Mouse (Mus musculus) G1E (cell line): ENCODE data around the gene Tex48.

Experiments used
- CTCF ChIP-seq: IDR thresholded peaks from 2 replicates; pipeline ENCODE4 v1.5.1; 2012; ENCODE audit warnings: low read depth, low read length, inconsistent platforms, mixed read lengths
- GATA1 ChIP-seq: IDR thresholded peaks from 2 replicates; pipeline ENCODE4 v1.6.1; 2012; ENCODE audit warnings: borderline replicate concordance, low read length, inconsistent platforms, mixed read lengths
- GATA2 ChIP-seq: IDR thresholded peaks from 2 replicates; pipeline ENCODE4 v1.6.1; 2012; ENCODE audit warnings: low read depth, low read length, inconsistent platforms, borderline replicate concordance
- TAL1 ChIP-seq: conservative IDR thresholded peaks from 2 replicates; pipeline ENCODE4 v1.6.1; 2012; ENCODE audit warnings: low read depth, low read length, inconsistent platforms, mixed read lengths

GRCm38 (mm10) chr4:63661857-63662256 is 39.6 kb upstream of the Tex48 start:
- TF ChIP-seq CTCF (no peak), GATA1 (no peak), TAL1 (no peak), GATA2 (no peak)
